ENCODE assay signal across 10 mouse cellular contexts in genomic region chr9:20842670-20843069, GRCm38 (mm10). TPM values are rescaled to one million over a fixed set of nuclear protein-coding genes. Genes with fewer than 3 reads are reported as not detected.
DNase-seq lines count a peak whose midpoint lies in the region; ATAC-seq and TF ChIP-seq lines count a peak whose summit lies in the region.
"Had no signal": no experiment of that assay in that cellular context is flagged by ENCODE, and none has a peak within 500 bp of the region (broad histone marks: within the 10 kb centered on the region; RNA-seq: fewer than 3 reads in every experiment).

No protein-coding gene starts in this region.

- peak; percentile 22 to 96 (median 69) for TF ChIP-seq CTCF in MEL (IDR thresholded peaks at IDR 0.05 in 2 of 3, conservative IDR thresholded peaks at IDR 0.05 in 1 of 3; ENCODE audit: control insufficient read depth in 1 of 3, insufficient read depth in 1 of 3, low read depth in 2 of 3, low read length in 3 of 3, poor library complexity in 1 of 3, severe bottlenecking in 1 of 3)
- peak; percentile 62 for TF ChIP-seq CTCF in lung, postnatal 0 days (IDR thresholded peaks at IDR 0.05)

- TF ChIP-seq EP300 in MEL (IDR thresholded peaks at IDR 0.05; ENCODE audit: low read depth in 1 of 2, low read length in 2 of 2), result no peak
- no peak for TF ChIP-seq EP300 in lung, postnatal 0 days (IDR thresholded peaks at IDR 0.05)

- H3K4me1 ChIP-seq in MEL (ENCODE audit: control insufficient read depth in 1 of 2, insufficient read depth in 2 of 2, low read length in 2 of 2), result peaks cover 0 to 9% of the 10 kb centered on the region in 2 experiments; a peak in 2 of 4 replicates
- H3K4me1 ChIP-seq in lung, postnatal 0 days (ENCODE audit: insufficient read depth, low read depth, low read length), result no peaks in the 10 kb centered on the region
- H3K4me1 ChIP-seq: limb, embryonic 15.5 days had no signal

- H3K79me2 ChIP-seq in MEL (ENCODE audit: control insufficient read depth, insufficient read depth, low read length, poor library complexity), result no peaks in the 10 kb centered on the region

- H3K27ac ChIP-seq in MEL (ENCODE audit: control insufficient read depth, low read depth, low read length), result no peak overlapping the region
- no peak overlapping the region for H3K27ac ChIP-seq in lung, postnatal 0 days (ENCODE audit: low read length)
- H3K27ac ChIP-seq: limb, embryonic 15.5 days had no signal

- no peaks in the 10 kb centered on the region for H3K9me3 ChIP-seq in MEL (replicated peaks; ENCODE audit: insufficient read depth, low read length)
- H3K9me3 ChIP-seq in lung, postnatal 0 days (ENCODE audit: low read length), result no peaks in the 10 kb centered on the region
- H3K9me3 ChIP-seq: limb, embryonic 15.5 days had no signal

- WGBS in lung, postnatal 0 days, result 19% methylated on average over 2 of the region's 2 CpGs

- no peak for TF ChIP-seq POLR2A in MEL (IDR thresholded peaks at IDR 0.05; ENCODE audit: control insufficient read depth in 1 of 2, insufficient read depth in 1 of 2, low read depth in 1 of 2, low read length in 2 of 2, poor library complexity in 1 of 2)

- no peak overlapping the region for H3K4me2 ChIP-seq in lung, postnatal 0 days (replicated peaks; ENCODE audit: low read depth, low read length)
- H3K4me2 ChIP-seq: limb, embryonic 15.5 days had no signal

- H3K4me3 ChIP-seq in MEL (ENCODE audit: control insufficient read depth in 1 of 2, insufficient read depth in 1 of 2, low read depth in 2 of 2, low read length in 2 of 2), result no peak overlapping the region
- H3K4me3 ChIP-seq in lung, postnatal 0 days (ENCODE audit: low read depth, low read length), result no peak overlapping the region
- H3K4me3 ChIP-seq: limb, embryonic 15.5 days had no signal

- peaks cover 7 to 12% of the 10 kb centered on the region in 2 experiments for H3K27me3 ChIP-seq in MEL (ENCODE audit: control insufficient read depth in 1 of 2, insufficient read depth in 2 of 2, low read length in 2 of 2)
- no peaks in the 10 kb centered on the region for H3K27me3 ChIP-seq in lung, postnatal 0 days (replicated peaks; ENCODE audit: insufficient read depth, low read length)

- H3K9ac ChIP-seq in MEL (ENCODE audit: control insufficient read depth, low read depth, low read length, poor library complexity, severe bottlenecking), result no peak overlapping the region
- no peak overlapping the region for H3K9ac ChIP-seq in lung, postnatal 0 days (replicated peaks; ENCODE audit: low read depth)
- H3K9ac ChIP-seq: limb, embryonic 15.5 days had no signal

- DNase-seq in cerebellum, adult 9-10 months, result peak; percentile 15
- no peak for DNase-seq in cerebellum, adult 11 months
- DNase-seq in left cerebral cortex, adult 18-20 months (ENCODE audit: low spot score in 2 of 2), result peak; percentile 23 to 36
- DNase-seq in left cerebral cortex, adult 11 months (ENCODE audit: low spot score), result no peak
- DNase-seq in MEL (ENCODE audit: low read depth, low spot score), result peak; percentile 73
- DNase-seq in lung, postnatal 0 days (ENCODE audit: low spot score), result peak; percentile 21
- no peak for DNase-seq in thymus, postnatal 36 days
- DNase-seq in spleen, postnatal 36 days (ENCODE audit: low spot score in 2 of 2), result no peak

- 0 out of 4 replicates have a peak, but pooled peaks cover 0 to 3% of the 10 kb centered on the region in 2 experiments for H3K36me3 ChIP-seq in MEL (ENCODE audit: control insufficient read depth in 1 of 2, insufficient read depth in 2 of 2, low read length in 2 of 2)
- no peaks in the 10 kb centered on the region for H3K36me3 ChIP-seq in lung, postnatal 0 days (ENCODE audit: insufficient read depth, low read length)
- H3K36me3 ChIP-seq: limb, embryonic 15.5 days had no signal

- no peak for ATAC-seq in lung, postnatal 0 days

- peak; percentile 48 for TF ChIP-seq RAD21 in MEL (IDR thresholded peaks at IDR 0.05; ENCODE audit: low read depth, low read length)

TF ChIP-seq in MEL, 35 proteins besides CTCF, POLR2A, EP300 and RAD21:
- TF ChIP-seq SMC3 (IDR thresholded peaks at IDR 0.05; ENCODE audit: low read depth, low read length) (peak; percentile 63), ZKSCAN1 (IDR thresholded peaks at IDR 0.05; ENCODE audit: low read depth, low read length) (no peak), CHD1 (IDR thresholded peaks at IDR 0.05; ENCODE audit: low read depth, low read length) (no peak), MAFK (IDR thresholded peaks at IDR 0.05; ENCODE audit: borderline replicate concordance, low read depth, low read length) (no peak), GATA1 (IDR thresholded peaks at IDR 0.05; ENCODE audit: low read depth, low read length) (no peak), POLR2AphosphoS5 (IDR thresholded peaks at IDR 0.05; ENCODE audit: borderline replicate concordance, low read depth, low read length) (no peak), HCFC1 (IDR thresholded peaks at IDR 0.05; ENCODE audit: low read depth, low read length) (no peak), E2F4 (IDR thresholded peaks at IDR 0.05; ENCODE audit: borderline replicate concordance, low read depth, low read length) (no peak), ELF1 (IDR thresholded peaks at IDR 0.05; ENCODE audit: low read depth, low read length) (no peak)

RNA-seq across cellular contexts. Expression of gene Rdh8, which starts 24.4 kb away (rescaled TPM):
- total RNA-seq in left cerebral cortex, adult 18-20 months (2021), result not detected
- total RNA-seq in MEL (2012; rRNA removed), result not detected in 2 replicates
- polyA plus RNA-seq in MEL (2012; ENCODE audit: insufficient read depth in 1 of 2, insufficient read length in 2 of 2, low read depth in 1 of 2, low replicate concordance in 2 of 2, missing spikeins in 1 of 2), result not detected
- polyA plus RNA-seq in lung, postnatal 0 days (2015; fragmentation: Nextera tagmentation; extraction: Ambion mirVana), result not detected in 2 replicates
- polyA plus RNA-seq: frontal cortex, adult 2 months; limb, embryonic 15.5 days had no signal

RNA-seq across cellular contexts. Expression of gene A230050P20Rik, which starts 25.8 kb away (rescaled TPM):
- total RNA-seq in left cerebral cortex, adult 18-20 months (2021), result 10 to 100 TPM; 68.5 to 85.5 TPM
- total RNA-seq in MEL (2012; rRNA removed), result 53.9 and 63.7 TPM in 2 replicates
- polyA plus RNA-seq in MEL (2012; ENCODE audit: insufficient read depth in 1 of 2, insufficient read length in 2 of 2, low read depth in 1 of 2, low replicate concordance in 2 of 2, missing spikeins in 1 of 2), result 100 to 1,000 TPM; 190 to 199 TPM
- 9.3 and 12.3 TPM in 2 replicates for polyA plus RNA-seq in lung, postnatal 0 days (2015; fragmentation: Nextera tagmentation; extraction: Ambion mirVana)

RNA-seq across cellular contexts. Expression of gene Col5a3, which starts 27.8 kb away (rescaled TPM):
- total RNA-seq in left cerebral cortex, adult 18-20 months (2021), result 1 to 10 TPM; 1.7 to 1.8 TPM
- total RNA-seq in MEL (2012; rRNA removed), result 0.07 and 0.08 TPM in 2 replicates
- polyA plus RNA-seq in MEL (2012; ENCODE audit: insufficient read depth in 1 of 2, insufficient read length in 2 of 2, low read depth in 1 of 2, low replicate concordance in 2 of 2, missing spikeins in 1 of 2), result under 1 TPM in 1 of 2 experiments, not detected in 1; 0.53 TPM
- 0.44 and 0.56 TPM in 2 replicates for polyA plus RNA-seq in lung, postnatal 0 days (2015; fragmentation: Nextera tagmentation; extraction: Ambion mirVana)

RNA-seq across cellular contexts. Expression of gene Angptl6, which starts 36.9 kb away (rescaled TPM):
- total RNA-seq in left cerebral cortex, adult 18-20 months (2021), result 10 to 100 TPM in 1 of 2 experiments, 1 to 10 TPM in 1; 9.7 to 11.7 TPM
- total RNA-seq in MEL (2012; rRNA removed), result 10.9 and 18.1 TPM in 2 replicates
- polyA plus RNA-seq in MEL (2012; ENCODE audit: insufficient read depth in 1 of 2, insufficient read length in 2 of 2, low read depth in 1 of 2, low replicate concordance in 2 of 2, missing spikeins in 1 of 2), result 10 to 100 TPM in 1 of 2 experiments, not detected in 1; 22.6 TPM
- 3.2 and 3.3 TPM in 2 replicates for polyA plus RNA-seq in lung, postnatal 0 days (2015; fragmentation: Nextera tagmentation; extraction: Ambion mirVana)

RNA-seq across cellular contexts. Expression of gene Ppan, which starts 45.3 kb away (rescaled TPM):
- total RNA-seq in left cerebral cortex, adult 18-20 months (2021), result 10 to 100 TPM; 20.7 to 23.3 TPM
- total RNA-seq in MEL (2012; rRNA removed), result 612 and 763 TPM in 2 replicates
- 100 to 1,000 TPM; 251 to 953 TPM for polyA plus RNA-seq in MEL (2012; ENCODE audit: insufficient read depth in 1 of 2, insufficient read length in 2 of 2, low read depth in 1 of 2, low replicate concordance in 2 of 2, missing spikeins in 1 of 2)
- 20.9 and 22.1 TPM in 2 replicates for polyA plus RNA-seq in lung, postnatal 0 days (2015; fragmentation: Nextera tagmentation; extraction: Ambion mirVana)

Comparison
In these comparisons a context has a peak if more than half of its experiments do, and no peak if none do; other contexts are left out.
1. DNase-seq: peak in cerebellum, adult 9-10 months (single experiment), left cerebral cortex, adult 18-20 months (2 of 2), MEL (single experiment) and lung, postnatal 0 days (single experiment); none in cerebellum, adult 11 months (single experiment), left cerebral cortex, adult 11 months (single experiment), thymus, postnatal 36 days (0 of 2) and spleen, postnatal 36 days (0 of 2).